Mouse (Mus musculus): Measurements from ENCODE around the gene Wdr90. TPM values are rescaled to one million over a fixed set of nuclear protein-coding genes. Genes with fewer than 3 reads are reported as not detected.

Wdr90 gene
- total RNA-seq, 2 experiments from 2014 or later: 19.2 to 26.2 TPM

- peak in 1 of 2 experiments; percentile 66 for DNase-seq
These were observed 60.3 kb downstream of the Wdr90 start for GRCm38 (mm10) chr17:25801029-25801428.

DNA sequence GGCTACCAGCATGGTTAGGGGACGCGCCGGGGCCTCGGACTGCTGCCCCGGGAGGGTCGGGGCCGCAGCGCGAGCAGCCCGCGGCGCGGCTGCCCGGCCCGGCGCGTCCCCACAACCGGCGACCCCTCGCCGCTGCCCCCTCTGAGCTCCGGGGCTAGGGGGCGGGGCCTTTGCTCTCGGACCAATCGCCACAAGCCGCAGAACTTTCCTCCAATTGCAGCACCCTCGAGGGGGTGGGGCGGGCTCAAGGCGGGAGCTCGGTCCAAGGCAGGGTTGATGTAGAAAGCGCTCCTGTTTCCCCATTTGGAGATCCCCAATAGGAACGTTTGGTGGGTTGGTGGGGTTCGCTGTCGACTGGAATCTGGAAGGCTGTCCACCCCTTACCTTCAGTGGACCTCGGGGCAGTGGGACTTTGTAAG lies 64.3 kb downstream of the Wdr90 start, which contains the start of gene Metrn:
Gene Metrn (minus strand): TSS at position 186 of the 419 bp plus-strand sequence.
- peak; percentile 65 to 73 for DNase-seq

GRCm38 (mm10) chr17:25796211-25796771 lies 65.0 kb downstream of the Wdr90 start:
- DNase-seq: no peak

- DNase-seq: peak; percentile 59 to 70
These were observed 65.7 kb downstream of the Wdr90 start, which contains the start of gene AC134908.4 for GRCm38 (mm10) chr17:25795609-25796092. Gene AC134908.4 (minus strand): TSS chr17:25795659.

GRCm38 (mm10) chr17:25794998-25795397 lies 66.3 kb downstream of the Wdr90 start:
- DNase-seq: no peak

Small RNAs within 50 kb of the gene (microRNA-seq; reads per million reads assigned to microRNA genes)
- gene Mir3082: 1.7 to 2.7 reads per million in 2 experiments

Other genes starting within 250 kb of the Wdr90 start
- gene Gng13, start 144.3 kb downstream of the Wdr90 start, total RNA-seq (2021): 100 to 1,000 TPM; 111 to 127 TPM
- 1 to 10 TPM in 1 of 2 experiments, under 1 TPM in 1; 0.73 to 1.6 TPM for gene Chtf18, start 134.1 kb downstream of the Wdr90 start, total RNA-seq (2021)
- gene Rpusd1, start 133.8 kb downstream of the Wdr90 start, total RNA-seq (2021): 10 to 100 TPM; 50.0 to 52.5 TPM
- gene Mslnl, start 125.5 kb downstream of the Wdr90 start, total RNA-seq (2021): under 1 TPM in 1 of 2 experiments, not detected in 1; 0.12 TPM
- gene Msln, start 107.1 kb downstream of the Wdr90 start, total RNA-seq (2021): under 1 TPM; 0.66 to 0.77 TPM
- 10 to 100 TPM; 35.1 to 37.5 TPM for gene Narfl, start 87.7 kb downstream of the Wdr90 start, total RNA-seq (2021)
- 100 to 1,000 TPM in 1 of 2 experiments, 10 to 100 TPM in 1; 98.1 to 107 TPM for gene Haghl, start 75.8 kb downstream of the Wdr90 start, total RNA-seq (2021)
- gene Ccdc78, start 74.9 kb downstream of the Wdr90 start, total RNA-seq (2021): under 1 TPM; 0.20 to 0.25 TPM
- 10 to 100 TPM; 80.7 to 93.1 TPM for gene Fam173a, start 68.6 kb downstream of the Wdr90 start, total RNA-seq (2021)
- under 1 TPM in 1 of 2 experiments, not detected in 1; 0.81 TPM for gene AC134908.4, start 65.8 kb downstream of the Wdr90 start, total RNA-seq (2021)
- 10 to 100 TPM; 73.2 to 85.6 TPM for gene Metrn, start 64.4 kb downstream of the Wdr90 start, total RNA-seq (2021)
- gene Fbxl16, start 52.4 kb downstream of the Wdr90 start, total RNA-seq (2021): 100 to 1,000 TPM; 643 to 644 TPM
- gene Wdr24, start 37.9 kb downstream of the Wdr90 start, total RNA-seq (2021): 10 to 100 TPM; 25.4 to 27.3 TPM
- 10 to 100 TPM; 58.1 to 61.0 TPM for gene Jmjd8, start 32.6 kb downstream of the Wdr90 start, total RNA-seq (2021)
- 100 to 1,000 TPM; 163 to 164 TPM for gene Stub1, start 28.1 kb downstream of the Wdr90 start, total RNA-seq (2021)
- 10 to 100 TPM; 47.9 to 49.0 TPM for gene Rhbdl1, start 24.2 kb downstream of the Wdr90 start, total RNA-seq (2021)
- gene Gm20683, start 19.7 kb downstream of the Wdr90 start, total RNA-seq (2021): 10 to 100 TPM; 29.0 to 30.4 TPM
- gene Rhot2, start 16.6 kb downstream of the Wdr90 start, total RNA-seq (2021): 100 to 1,000 TPM; 102 to 103 TPM
- gene Mcrip2, start 7.3 kb upstream of the Wdr90 start, total RNA-seq (2021): 10 to 100 TPM; 25.4 to 28.9 TPM
- 10 to 100 TPM; 36.3 to 37.7 TPM for gene Mettl26, start 13.6 kb upstream of the Wdr90 start, total RNA-seq (2021)
- 1 to 10 TPM; 1.8 to 2.4 TPM for gene Wfikkn1, start 19.4 kb upstream of the Wdr90 start, total RNA-seq (2021)
- gene Rab40c, start 58.2 kb upstream of the Wdr90 start, total RNA-seq (2021): 10 to 100 TPM; 49.6 to 55.5 TPM
- 100 to 1,000 TPM; 125 to 129 TPM for gene Pigq, start 83.4 kb upstream of the Wdr90 start, total RNA-seq (2021)
- gene Nhlrc4, start 83.5 kb upstream of the Wdr90 start, total RNA-seq (2021): under 1 TPM; 0.17 to 0.61 TPM
- under 1 TPM; 0.95 to 0.96 TPM for gene A930017K11Rik, start 91.1 kb upstream of the Wdr90 start, total RNA-seq (2021)
- gene Capn15, start 124.3 kb upstream of the Wdr90 start, total RNA-seq (2021): 10 to 100 TPM; 52.5 to 60.2 TPM
- gene Rab11fip3, start 208.1 kb upstream of the Wdr90 start, total RNA-seq (2021): 100 to 1,000 TPM in 1 of 2 experiments, 10 to 100 TPM in 1; 99.5 to 112 TPM
- gene Decr2, start 228.8 kb upstream of the Wdr90 start, total RNA-seq (2021): 10 to 100 TPM; 25.5 to 26.5 TPM
- gene Nme4, start 234.1 kb upstream of the Wdr90 start, total RNA-seq (2021): 1 to 10 TPM; 4.6 to 5.0 TPM